Mouse (Mus musculus) heart, postnatal 10 days (tissue): ENCODE data around the gene Adh5. TPM values are rescaled to one million over a fixed set of nuclear protein-coding genes. Genes with fewer than 3 reads are reported as not detected.
A peak's percentile ranks its signal among the peaks of the same experiment; 100 is the strongest.

Experiments used
- DNase-seq, 2 experiments: peaks; one replicate each; pipeline ENCODE4 v3.0.0; 2021
- intact Hi-C: fragments of 180-260 bp; cut with DNase I; formaldehyde crosslinking; loops from one replicate; pipeline ENCODE4 v1.15.1; 2025
- total RNA-seq, 2 experiments: library from RNA; stranded (reverse); gene quantifications; 2 replicates each; pipeline ENCODE4 v1.2.3; 2021

The Adh5 gene
- 100 to 1,000 TPM; 106 to 112 TPM for total RNA-seq

GRCm38 (mm10) chr3:138442612-138443464 lies at the start of gene Adh5:
Adh5 (plus strand) TSS chr3:138443093.
- intact Hi-C loops, result loop anchor here (2.0 to 5.0 kb wide), 2 partner anchors 46 to 634 kb away; partner anchors contain the start of genes Metap1 and Rap1gds1
- DNase-seq, result peak; percentile 93 to 94

DNA sequence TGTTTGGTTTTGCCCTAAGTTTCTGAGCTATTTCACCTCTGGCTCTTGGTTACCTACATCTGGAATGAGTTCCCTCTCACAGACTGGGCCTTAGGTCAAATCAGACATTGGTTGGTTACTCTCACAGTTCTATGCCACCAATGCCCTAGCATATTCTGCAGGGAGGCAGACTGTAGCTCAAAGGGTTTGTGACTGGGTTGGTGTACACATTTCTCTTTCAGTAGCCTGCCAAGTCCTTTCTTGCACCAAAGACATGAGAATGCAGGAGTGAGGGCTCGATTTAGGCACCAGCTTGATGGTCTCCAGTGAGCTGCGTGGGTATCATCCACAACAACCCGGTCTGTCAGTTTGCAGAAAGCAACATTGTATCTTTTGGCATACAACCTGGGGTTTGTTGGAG lies 38.0 kb upstream of the Adh5 start:
- DNase-seq, result peak in 1 of 2 experiments; percentile 8
- intact Hi-C loops, result loop anchor here (1.0 to 5.0 kb wide), 5 partner anchors 98 to 206 kb away; no protein-coding TSS in a partner anchor

DNA sequence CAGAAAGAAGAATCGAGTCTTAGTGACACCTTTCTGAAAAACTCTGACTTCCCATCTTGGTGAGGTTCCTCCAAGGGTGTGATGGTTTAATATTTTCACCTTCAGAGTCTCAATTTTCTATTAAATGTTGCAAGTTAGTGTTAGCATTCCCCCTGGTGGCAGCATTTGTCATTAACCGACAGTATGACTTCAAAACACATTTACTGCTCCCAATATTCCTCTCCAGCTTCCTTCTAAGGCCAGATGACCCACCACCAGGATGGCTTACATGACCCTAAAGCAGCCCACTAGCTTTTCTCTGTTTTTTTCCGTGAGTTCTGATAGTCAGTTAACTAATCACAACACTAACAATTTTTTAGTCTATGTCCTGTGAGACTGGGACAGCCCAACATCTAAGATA lies 37.6 kb upstream of the Adh5 start:
- peak; percentile 52 to 69 for DNase-seq

DNA sequence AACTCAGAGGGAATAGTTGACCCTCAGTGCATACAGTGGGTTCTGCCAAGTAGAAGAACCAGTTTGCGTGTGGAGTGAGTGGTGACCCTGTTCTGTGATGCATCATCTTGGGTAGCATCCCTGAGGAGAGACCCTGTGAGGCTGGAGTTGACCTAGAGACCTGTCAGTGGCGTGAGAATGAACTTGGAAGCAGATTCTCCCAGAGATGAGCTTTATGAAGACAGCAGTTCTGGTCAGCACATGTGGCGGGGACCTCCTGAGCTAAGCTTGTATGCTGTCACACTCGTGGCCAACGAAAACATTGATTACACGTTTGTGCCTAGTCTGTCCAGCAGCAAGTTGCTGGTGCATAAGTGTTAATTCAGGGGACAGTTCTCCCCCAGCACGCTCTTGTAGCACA lies 37.1 kb upstream of the Adh5 start:
- no peak for DNase-seq
- intact Hi-C loops, result loop anchor here (1.0 to 5.0 kb wide), 5 partner anchors 99 to 207 kb away; no protein-coding TSS in a partner anchor

More for the DNA sequence above, 37.6 kb upstream of the Adh5 start:
- intact Hi-C loops, result loop anchor here (1.0 to 5.0 kb wide), 5 partner anchors 98 to 207 kb away; no protein-coding TSS in a partner anchor

DNA sequence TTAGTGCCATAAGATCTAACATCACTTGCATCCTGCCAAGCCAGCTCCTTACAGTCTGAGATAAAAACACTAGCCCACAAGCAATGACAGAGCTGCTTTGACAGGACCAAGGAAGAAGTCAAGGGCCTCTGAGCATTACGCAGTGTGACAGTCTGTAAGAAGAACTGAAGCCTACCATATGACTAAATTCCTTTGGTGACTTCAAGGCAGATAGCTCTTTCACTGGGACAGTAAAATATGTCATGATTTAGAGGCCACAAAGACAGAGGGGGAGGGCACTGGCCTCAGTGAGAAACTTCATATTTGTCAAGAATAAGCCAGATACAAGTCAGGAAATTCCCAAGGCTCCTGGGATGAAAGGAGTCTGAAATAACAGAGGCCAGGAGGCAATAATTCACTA lies 35.0 kb upstream of the Adh5 start:
- intact Hi-C loops, result loop anchor here (5.0 kb wide), 2 partner anchors 101 to 131 kb away; no protein-coding TSS in a partner anchor
- DNase-seq, result no peak

DNA sequence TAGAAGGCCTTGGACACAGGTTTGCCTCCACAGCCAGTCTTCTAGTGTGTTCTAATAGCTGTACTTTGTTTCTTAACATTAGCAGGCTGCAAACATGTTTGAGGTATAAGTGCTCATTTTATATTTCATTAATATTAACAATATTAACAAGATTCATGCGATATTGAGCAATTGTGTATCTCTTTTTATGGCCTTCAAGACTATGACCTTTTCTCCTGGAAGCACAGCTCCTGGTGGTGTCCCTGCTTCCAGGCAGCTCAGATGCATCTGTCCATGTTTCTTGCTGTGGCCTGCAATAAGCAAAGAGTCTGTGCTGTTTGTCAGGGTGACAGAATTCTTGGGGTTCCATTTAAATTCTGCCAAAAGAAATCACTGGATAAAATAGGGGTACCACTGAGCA lies 33.3 kb upstream of the Adh5 start:
- intact Hi-C loops, result loop anchor here (5.0 kb wide), 2 partner anchors 102 to 132 kb away; no protein-coding TSS in a partner anchor
- DNase-seq, result no peak

- DNase-seq, result no peak
- intact Hi-C loops, result no loop called here
Measured at GRCm38 (mm10) chr3:138410211-138410610, 32.7 kb upstream of the Adh5 start.

DNA sequence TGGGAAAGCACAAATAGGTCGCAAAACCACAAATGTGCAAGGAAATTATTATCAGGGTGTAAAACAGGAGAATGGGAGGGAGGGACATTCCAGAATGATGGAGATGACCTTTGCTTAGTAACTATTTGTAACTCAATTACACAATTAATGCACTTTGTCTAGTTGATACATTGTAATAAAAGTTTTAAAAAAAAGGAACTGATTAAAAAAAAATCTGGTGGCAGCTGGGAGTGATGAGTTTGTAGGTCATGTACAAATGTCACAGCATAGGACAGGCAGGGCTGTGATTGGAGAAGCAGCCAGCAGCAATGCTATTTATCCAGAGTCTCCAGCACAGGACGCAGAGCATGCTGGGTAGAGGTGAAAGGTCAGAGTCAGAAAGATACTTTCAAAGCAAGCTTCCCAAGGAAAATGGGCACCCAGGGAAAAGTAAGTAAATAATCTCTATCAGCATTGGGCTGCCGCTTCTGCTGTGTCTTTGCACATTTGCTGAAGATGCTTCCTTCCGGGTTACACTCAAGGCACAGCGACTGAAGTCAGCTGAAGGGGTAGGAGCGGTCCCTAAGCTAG lies 27.7 kb upstream of the Adh5 start, which contains the start of gene Adh4:
Adh4 (plus strand) TSS at position 346 of the 570 bp plus-strand sequence.
- intact Hi-C loops, result no loop called here
- DNase-seq, result no peak

DNA sequence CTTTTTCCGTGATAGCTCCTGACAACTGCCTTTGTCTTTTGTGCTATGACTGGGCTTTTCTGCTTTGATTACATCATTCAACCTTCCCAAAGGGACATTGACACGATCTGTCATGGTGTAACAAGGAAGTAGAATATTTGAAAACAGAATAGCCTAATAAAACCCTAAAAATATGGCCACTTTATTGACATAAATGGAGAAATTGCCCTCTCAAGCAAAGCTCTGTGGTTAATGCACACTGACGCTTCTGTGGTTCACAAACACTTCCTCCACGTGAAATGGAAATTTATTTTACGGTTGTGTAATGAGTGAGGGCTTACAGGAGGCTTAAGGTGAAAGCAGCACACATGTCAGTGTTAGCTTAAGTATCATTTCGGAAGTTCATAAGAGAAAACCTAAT lies 23.5 kb upstream of the Adh5 start:
- intact Hi-C loops, result no loop called here
- DNase-seq, result no peak

GRCm38 (mm10) chr3:138420385-138420784 lies 22.5 kb upstream of the Adh5 start:
- no peak for DNase-seq
- intact Hi-C loops, result no loop called here

DNA sequence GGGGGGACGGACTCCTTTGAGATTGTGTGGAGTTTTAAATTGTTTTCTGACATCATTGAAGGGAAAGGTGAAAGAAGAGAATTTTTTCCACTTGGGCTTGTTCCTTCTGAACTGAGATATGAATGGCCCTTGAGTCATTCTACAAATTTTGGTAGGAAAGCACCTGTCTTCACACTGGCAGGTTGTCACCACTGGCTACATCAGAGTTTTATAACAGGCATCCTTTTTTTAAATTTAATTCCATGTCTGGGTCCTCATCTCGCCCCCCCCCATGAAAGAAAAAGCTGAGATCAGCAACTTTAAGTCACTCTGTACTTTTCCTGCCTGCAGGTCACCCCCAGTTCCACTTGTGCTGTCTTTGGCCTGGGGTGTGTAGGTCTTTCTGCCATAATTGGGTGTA lies 19.2 kb upstream of the Adh5 start:
- intact Hi-C loops, result no loop called here
- no peak for DNase-seq

- intact Hi-C loops, result no loop called here
- DNase-seq, result no peak
Measured at GRCm38 (mm10) chr3:138424247-138424646, 18.6 kb upstream of the Adh5 start.

DNA sequence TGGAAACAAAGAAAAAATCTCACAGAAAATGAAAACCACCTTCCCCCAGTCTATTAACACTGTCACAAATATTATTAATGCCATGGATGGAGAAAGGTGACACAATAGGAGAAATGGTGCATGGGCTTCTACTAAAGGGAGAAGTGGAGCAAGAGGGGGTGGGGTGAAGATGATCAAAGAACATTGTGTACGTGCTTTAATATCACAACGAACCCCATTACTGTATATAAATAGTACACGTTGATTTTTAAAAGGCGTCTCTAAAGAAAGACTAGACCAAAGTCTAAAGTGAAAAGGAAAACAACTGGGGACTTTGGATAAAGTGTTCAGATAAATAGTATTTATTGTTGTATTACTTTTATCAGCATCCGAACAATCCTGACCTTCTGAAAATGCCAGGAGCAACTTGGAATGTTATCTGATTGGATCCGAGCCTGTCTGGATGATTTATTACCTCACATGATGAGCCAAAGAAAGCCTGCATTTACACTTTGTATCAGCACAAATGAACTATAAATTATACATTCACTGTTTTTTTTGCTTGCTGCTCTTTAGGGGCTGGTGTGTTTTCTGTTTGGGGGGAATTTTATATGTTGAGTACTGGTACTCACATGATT lies 12.4 kb upstream of the Adh5 start:
- intact Hi-C loops, result no loop called here
- DNase-seq, result no peak

DNA sequence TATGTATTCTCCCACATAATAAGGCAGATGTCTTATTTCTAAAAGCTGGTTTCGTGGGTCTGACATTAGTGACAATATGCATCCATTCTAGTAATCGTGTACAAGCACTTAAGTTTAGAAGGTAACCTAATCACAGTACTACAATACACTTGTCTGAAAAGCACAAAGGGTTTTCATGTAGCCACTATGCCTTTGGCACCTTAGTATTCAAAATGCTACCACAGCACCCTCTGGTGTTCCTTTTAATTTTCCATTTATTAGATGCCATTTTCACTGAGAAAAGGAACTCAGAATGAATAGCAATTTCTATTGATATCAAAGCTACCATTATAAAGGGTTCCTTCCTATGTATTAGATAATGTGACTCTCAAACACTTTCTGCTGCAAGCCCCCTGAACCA lies 11.1 kb upstream of the Adh5 start:
- intact Hi-C loops, result loop anchor here (1.0 kb wide), 2 partner anchors 209 to 234 kb away; no protein-coding TSS in a partner anchor
- DNase-seq, result peak; percentile 19 to 45

DNA sequence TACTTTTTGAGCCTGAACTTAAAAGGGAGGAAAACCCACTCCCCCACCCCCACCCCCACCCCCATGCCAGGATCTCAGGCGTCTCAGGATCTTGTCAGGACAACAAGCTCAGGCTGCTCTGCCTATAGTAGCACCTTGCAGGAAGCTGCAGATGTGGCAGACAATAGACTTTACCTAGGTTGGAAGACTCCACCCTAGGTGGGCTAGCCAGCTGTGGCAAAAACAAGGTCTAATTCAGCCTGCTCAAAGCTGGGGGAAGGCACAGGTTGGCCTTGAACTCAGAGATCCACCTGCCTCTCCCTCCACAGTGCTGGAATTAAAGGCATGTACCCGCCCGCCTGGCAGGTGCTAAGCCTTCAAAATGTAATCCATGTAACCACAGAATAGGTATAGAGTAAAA lies 4.2 kb upstream of the Adh5 start:
- intact Hi-C loops, result no loop called here
- no peak for DNase-seq

DNA sequence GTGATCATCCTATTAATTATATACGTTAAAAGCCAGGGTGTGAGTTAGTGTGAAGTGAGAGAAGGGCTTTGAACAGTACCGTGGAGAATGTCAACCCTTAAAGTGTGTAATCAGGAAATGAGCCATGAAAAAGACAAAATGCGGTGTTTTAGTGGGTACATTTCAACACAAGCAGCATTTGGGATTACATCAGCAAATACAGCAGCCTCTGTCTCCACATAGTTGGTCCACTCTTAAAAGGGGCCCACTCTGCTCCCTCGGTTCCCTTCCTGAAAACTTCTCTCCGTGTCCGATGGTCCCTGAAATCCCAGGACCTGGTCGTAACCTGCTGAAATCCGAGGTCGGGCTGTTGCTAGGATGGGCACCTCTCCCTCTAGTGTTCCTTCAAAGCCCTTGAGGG lies 690 bp upstream of the Adh5 start:
- DNase-seq, result no peak
- intact Hi-C loops, result loop anchor here (2.0 to 5.0 kb wide), 2 partner anchors 47 to 635 kb away; partner anchors contain the start of genes Metap1 and Rap1gds1

- no peak for DNase-seq
- intact Hi-C loops, result loop anchor here (2.0 to 5.0 kb wide), 2 partner anchors 45 to 634 kb away; partner anchors contain the start of genes Metap1 and Rap1gds1
Measured at GRCm38 (mm10) chr3:138443465-138443771, 525 bp downstream of the Adh5 start.

DNA sequence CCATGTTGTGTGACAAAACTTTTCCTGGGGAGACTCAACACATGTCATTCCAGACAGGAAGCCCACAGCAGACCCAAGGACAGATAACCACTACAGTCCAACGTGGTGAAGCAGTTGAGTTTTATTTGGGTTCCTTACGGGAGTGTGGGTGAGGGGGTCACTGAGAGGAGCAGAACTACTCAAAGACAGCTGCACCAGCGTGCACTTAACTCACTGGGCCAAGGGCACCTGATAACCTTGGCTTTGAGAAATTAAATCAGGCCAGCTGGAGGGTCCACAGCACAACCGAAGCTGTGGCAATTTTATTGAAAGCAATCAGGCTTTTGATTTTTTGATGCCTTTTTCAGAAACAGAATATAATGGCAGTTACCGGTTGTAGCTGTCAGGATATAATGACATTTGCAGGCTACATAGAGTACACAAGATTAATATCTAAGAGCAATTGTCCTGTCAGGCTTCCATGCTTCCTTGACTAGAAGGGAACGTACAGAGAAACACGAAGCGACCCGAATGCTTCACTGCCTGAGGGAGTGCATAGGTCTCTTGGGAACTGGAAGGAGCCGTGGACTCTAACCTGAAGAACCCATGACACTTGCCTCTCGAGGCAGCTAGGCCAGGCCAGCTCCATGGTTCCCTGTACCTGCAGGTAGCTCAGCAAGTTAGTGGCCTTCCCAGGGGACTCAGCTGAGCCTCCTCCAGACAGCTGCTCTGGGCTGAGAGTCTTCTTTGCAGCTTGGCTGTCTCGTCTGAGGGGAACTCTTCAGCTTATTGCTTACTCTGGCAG lies 5.4 kb downstream of the Adh5 start:
- intact Hi-C loops, result no loop called here

GRCm38 (mm10) chr3:138452169-138452568 lies 9.3 kb downstream of the Adh5 start:
- intact Hi-C loops, result no loop called here

More for the DNA sequence above, 5.4 kb downstream of the Adh5 start:
- no peak for DNase-seq

GRCm38 (mm10) chr3:138454234-138454633 lies 11.3 kb downstream of the Adh5 start:
- DNase-seq, result no peak
- intact Hi-C loops, result no loop called here

More at GRCm38 (mm10) chr3:138452169-138452568, 9.3 kb downstream of the Adh5 start:
- DNase-seq, result no peak
